Mouse (Mus musculus) urinary bladder, postnatal 14 days (tissue): ENCODE measurements around the gene Zbtb11.

Experiments
- DNase-seq: peaks from one replicate; pipeline ENCODE4 v3.0.0; 2021; ENCODE audit warnings: low spot score

Gene Zbtb11

DNA sequence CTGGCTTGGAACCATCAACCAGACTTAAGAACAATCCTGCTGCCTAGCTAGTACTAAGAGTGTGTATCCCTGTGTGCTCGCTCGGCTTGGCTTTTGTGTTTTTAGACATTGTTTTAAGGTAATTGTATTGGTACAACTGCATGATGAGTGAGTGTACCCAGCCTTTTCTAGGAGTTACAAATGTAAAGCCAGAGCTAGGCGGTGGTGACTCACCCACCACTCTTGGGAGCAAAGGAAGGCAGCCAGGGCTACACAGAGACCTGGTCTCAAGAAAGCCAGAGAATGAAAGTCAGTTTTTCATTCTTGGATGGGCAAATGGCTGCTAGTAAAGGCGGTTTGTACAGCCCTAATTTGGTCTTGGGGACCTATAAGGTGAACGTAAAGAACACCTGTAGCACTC, 3.3 kb upstream of the Zbtb11 start:
- DNase-seq = no peak

DNA sequence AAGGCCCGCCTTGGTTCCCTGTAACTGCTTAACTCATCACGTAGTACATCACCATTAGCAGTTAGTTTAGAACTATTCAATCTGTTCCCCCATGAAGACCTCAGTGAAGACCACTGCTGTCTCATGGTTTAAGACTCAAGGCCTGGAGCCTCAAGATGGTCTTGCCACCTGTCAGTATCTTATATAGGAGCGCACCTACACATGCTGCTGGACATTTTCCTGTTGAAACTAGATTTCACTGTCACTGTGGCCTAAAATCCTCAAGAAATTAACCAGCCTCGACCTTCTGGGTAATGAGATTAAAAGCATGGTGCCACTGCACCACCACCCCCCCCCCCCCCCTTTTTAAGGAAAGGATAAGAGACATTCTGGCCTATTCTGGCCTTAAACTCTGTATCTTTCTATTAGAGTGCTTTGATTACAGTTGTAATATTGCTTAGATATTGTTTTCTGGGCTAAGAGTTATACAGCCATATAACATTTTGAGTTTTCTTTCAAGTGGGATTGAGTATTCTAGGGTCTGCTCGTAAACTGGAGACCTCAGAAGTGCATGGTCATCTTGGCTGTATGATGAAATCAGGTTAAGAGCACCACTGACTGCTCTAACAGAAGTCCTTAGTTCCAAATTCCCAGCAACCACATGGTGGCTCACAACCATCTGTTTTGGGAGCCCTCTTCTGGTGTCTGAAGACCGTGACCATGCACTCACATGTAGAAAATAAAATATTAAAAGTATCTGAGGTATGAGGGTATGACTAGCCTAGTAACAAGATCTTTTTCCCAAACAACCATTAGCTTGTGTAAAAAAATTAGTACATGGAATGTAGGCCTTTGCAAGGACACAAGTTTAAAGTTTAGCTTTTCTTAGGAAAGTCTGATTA, 1.7 kb upstream of the Zbtb11 start:
- no peak for DNase-seq

DNA sequence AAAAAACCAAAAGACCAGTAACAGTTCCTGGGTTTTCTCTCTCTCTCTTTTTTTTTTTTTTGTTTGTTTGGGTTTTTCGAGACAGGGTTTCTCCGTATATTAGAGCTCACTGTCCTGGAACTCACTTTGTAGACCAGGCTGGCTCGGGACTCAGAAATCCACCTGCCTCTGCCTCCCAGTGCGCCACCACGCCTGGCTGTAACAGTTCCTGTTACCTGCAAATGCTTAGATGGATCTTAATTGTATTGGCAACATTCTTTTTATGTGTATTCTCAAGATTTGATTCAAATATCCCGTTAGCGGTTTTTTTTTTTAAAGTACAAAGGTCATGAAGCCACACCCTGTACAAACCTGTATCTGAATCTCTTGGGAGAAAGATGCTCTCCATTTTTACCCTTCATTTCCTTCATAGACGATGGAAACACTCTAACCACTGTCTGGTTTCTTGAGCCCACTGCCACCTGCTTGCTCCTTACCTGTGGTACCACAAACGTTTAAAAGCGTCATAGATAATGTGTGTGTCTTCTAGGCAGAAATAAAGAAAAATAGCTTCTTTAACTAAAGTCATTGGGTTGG, 969 bp upstream of the Zbtb11 start:
- DNase-seq = no peak

DNA sequence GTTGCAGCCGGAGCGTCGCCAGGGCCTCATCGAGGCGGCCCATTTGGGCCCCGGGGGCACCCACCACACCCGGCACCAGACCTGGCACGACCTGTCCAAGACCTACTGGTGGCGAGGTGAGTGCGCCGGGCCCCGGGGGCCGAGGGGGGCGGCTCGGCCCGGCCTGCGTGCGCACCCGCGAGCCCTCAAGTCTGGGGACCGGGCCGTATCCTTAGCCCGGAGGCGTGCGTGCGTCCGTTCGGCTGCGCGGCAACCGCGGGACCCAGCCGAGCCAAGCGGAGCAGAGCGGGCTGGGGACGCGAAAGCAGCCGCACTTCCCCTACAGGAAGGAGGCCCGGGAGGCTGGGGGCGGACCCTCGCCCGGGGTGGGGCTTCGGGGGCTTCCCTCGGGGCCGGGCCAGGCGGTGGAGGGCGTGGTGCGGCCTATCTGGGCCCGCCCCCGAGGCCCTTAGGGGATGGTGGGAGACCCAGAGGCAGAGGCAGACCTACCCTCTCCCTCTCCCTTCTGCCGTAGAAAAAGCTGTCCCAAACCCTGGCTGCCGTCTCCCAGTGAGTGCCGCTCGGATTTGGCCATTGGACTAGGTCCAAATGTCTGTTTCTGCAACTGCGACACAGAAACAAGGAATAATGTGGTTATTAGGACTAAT, 696 bp downstream of the Zbtb11 start:
- peak; percentile 93 for DNase-seq

GRCm38 (mm10) chr16:55974903-55975285, 1.2 kb downstream of the Zbtb11 start:
- peak; percentile 44 for DNase-seq

GRCm38 (mm10) chr16:55986001-55986400, 12.3 kb downstream of the Zbtb11 start:
- no peak for DNase-seq

GRCm38 (mm10) chr16:55990311-55990710, 16.6 kb downstream of the Zbtb11 start:
- DNase-seq = no peak

DNA sequence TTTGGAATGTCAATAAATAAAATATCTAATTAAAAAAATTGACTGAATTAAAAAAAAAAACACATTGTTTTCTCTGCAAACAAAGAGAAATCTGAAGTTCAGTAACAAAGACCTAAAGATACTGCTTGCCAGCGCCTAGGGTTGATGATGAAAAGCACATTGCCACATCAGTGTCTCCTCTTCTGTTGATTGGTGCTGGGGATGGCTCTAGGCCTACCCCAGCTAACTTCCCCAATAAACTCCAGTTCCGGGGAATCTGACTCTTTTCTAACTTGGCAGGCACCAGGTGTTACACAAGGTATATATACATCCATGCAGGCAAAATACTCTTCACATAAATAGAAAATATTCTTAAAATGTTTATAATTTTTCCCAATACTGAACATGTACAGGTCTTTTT, 20.6 kb downstream of the Zbtb11 start:
- DNase-seq = no peak

DNA sequence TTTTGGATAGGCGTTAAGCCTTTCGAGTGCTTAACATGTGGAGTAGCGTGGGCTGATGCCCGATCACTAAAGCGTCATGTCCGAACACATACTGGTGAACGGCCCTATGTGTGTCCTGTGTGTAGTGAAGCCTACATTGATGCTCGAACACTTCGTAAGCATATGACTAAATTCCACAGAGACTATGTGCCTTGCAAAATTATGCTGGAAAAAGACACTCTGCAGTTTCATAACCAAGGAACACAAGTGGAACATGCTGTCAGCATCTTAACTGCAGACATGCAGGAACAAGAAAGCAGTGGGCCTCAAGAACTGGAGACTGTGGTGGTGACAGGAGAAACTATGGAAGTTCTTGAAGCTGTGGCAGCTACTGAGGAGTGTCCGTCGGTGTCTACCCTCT, 33.1 kb downstream of the Zbtb11 start:
- DNase-seq = no peak

DNA sequence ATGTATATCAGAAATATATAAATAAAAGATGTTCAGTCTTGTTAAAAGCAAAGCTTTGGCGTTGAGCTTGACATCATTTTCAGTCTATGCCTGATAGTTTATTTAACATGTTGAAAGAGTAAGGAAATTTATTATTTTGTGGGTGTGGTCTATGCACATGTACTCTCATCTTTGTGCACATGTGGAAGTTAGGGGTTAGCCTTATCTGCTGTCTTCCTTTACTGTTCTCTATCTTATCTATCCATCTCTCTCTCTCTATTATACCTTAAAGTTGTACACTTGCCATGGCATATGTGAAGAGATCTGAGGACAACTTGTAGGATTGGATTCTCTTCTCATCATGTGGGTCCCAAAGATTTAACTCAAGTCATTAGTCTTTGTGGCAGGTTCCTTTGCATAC, 35.2 kb downstream of the Zbtb11 start:
- DNase-seq = no peak

- no peak for DNase-seq
Observed at GRCm38 (mm10) chr16:56012789-56013743, 39.4 kb downstream of the Zbtb11 start.

- no peak for DNase-seq
Observed at GRCm38 (mm10) chr16:56014076-56014475, 40.4 kb downstream of the Zbtb11 start.

GRCm38 (mm10) chr16:56019660-56020059, 46.0 kb downstream of the Zbtb11 start:
- DNase-seq = no peak

- no peak for DNase-seq
Observed at GRCm38 (mm10) chr16:56027854-56028629, 54.4 kb downstream of the Zbtb11 start.

- DNase-seq = peak; percentile 66
Observed at GRCm38 (mm10) chr16:56028722-56029551, 55.3 kb downstream of the Zbtb11 start.

GRCm38 (mm10) chr16:56029661-56030082, 56.0 kb downstream of the Zbtb11 start, which contains the start of gene Pcnp:
Pcnp (minus strand) TSS chr16:56029739.
- peak; percentile 98 for DNase-seq

DNA sequence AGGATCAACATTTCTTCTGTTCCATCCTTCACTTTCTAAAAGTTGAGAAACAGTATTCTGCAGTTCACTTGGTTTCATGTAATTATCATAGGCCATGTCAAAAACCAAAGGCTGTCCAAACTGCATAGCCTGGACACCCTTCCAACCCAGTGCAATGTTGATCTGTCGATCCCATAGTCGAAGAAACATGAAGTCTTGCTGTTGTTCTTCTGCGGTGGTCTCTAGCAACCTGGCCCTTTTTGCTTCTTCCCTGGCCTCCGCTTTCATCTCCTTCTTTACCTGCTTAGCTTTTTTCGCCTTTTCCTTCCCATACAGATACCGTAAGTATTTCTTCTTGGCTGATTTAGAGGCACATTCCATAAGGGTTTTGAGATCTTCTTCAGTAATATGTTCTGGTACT, 60.9 kb downstream of the Zbtb11 start:
- no peak for DNase-seq

DNA sequence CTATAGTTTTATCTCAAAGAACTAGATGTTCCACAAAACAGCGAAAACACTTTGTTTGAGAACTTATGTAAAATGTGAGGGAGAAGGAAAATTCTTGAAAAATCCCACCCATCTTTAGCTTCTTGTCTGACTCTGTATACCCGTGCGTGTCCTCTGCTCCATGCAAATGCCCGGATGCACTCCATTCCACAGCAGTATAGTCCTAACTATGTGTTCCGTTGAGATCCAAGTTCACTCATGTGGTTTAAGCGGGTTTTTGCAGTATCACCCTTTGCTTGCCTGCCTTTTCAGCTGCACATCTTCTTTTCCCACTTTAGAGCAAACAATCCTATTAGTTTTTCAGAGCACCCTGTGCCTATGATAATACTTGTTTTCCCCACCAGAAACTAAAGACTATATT, 62.8 kb downstream of the Zbtb11 start:
- no peak for DNase-seq

DNA sequence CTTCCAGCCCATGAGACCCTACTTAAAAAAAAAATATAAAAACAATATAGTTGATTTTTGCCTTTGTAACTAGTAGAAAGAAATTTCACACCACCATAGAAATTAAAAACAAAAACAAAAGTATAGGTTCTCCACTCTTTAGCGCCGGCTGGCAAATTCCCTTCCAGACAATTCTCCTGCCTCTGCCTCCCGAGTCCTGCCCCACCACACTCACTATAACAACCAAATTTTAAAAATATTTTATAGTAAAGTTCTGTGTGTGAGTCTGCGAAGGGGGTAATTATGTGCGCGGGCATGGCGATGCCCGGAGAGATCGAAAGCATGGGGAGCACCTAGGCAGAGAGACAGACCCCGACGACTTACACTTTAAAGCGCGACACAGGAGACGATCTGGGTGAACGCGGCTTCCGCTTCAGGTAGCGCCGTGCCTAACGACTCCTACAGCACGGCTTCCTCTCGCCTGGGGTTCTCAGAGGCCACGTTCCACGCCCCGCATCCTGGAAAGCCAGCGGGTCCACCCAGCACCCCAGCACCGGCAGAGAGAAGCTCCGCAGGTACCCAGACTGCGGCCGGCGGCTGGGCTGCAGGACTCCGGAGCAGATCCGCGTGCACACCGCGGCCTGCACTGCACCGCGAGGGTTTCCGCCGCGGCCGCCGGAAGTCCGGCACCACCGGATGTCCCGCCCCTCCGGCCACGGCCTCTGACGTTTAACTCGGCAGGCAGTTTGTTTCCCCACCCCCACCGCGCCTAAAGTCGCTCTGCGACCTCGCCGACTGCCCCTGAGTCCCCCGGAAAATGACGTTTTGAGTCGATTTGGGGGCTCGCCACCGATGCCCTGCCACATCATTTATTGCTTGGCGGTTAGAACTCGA, 63.7 kb downstream of the Zbtb11 start, which contains the start of gene Trmt10c:
Gene Trmt10c, minus strand, starts transcription at position 682 of the 873 bp plus-strand sequence.
- peak; percentile 93 for DNase-seq
